Mouse (Mus musculus) gastrocnemius, postnatal 14 days (tissue): ENCODE data around the gene Myl6. TPM values are rescaled to one million over a fixed set of nuclear protein-coding genes. Genes with fewer than 3 reads are reported as not detected.

Experiments
- DNase-seq: peaks from one replicate; pipeline ENCODE4 v3.0.0; 2021; ENCODE audit warnings: mixed read lengths
- intact Hi-C: fragments of 180-260 bp; cut with DNase I; formaldehyde crosslinking; loops from one replicate; pipeline ENCODE4 v1.15.1; 2025; ENCODE audit warnings: low total_unique reads
- microRNA-seq, 2 experiments: library from miRNA; unstranded; fragments of <30 nt; microRNA quantifications; one replicate each; pipeline ENCODE4 v1.2.0; 2021
- total RNA-seq, 2 experiments: library from RNA; stranded (reverse); gene quantifications; 2 replicates each; pipeline ENCODE4 v1.2.3; 2021

Gene Myl6
- total RNA-seq, 2 experiments from 2014 or later: 214 to 276 TPM

DNA sequence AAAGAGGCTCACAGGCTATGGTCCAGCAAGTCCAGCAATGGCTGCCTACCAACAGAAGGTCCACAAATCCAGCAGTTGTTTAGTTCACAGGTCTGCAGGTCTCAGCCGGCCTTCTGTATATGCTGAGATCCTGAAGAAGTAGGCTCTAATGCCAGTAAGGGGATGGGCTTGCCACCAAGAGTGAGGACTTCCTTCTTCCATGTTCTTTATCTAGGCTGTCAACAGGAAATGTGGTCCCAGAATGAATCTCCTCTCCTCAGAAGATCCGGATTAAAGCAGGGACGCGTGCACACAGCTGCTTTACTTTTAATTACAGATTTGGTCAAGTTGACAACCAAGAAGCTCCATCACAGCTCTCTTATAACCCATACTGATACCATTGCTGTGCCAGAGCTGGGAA is 48.5 kb downstream of the Myl6 start:
- no peak for DNase-seq
- intact Hi-C loops: no loop called here

DNA sequence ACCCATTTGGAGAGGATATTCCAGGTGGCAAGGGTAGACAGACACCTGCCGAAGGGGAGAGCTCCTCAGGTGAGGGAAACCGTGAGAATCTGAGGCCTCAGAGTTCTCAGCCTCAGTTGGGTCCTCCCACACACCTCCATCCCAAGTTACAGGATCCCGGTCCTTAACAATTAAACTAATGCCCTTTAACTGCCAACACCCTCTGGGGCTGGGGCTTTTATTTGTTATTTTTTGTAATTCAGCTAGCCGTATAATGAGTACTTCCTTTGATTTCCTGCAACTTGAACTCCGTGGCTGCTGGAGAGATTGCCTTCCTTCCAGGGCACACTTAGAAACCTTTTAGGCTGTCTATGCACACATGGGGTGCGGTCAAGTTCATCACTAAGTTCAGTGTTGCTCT is 49.6 kb downstream of the Myl6 start:
- no peak for DNase-seq
- intact Hi-C loops: no loop called here

DNA sequence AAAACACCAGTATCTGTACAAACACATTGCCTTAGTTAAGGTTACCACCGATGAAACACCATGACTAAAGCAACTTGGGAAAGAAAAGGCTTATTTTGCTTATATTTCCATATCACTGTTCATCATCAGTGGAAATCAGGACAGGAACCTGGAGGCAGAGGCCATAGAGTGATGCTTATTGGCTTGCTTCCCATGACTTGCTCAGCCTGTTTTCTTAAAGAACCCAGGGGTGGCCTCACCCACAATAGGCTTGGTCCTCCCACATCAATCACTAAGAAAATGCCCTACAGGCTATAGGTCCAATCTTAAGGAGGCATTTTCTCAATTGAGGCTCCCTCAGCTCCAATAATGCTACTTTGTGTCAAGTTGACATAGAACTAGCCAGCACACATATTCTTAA is 51.2 kb downstream of the Myl6 start:
- DNase-seq: no peak
- intact Hi-C loops: no loop called here

DNA sequence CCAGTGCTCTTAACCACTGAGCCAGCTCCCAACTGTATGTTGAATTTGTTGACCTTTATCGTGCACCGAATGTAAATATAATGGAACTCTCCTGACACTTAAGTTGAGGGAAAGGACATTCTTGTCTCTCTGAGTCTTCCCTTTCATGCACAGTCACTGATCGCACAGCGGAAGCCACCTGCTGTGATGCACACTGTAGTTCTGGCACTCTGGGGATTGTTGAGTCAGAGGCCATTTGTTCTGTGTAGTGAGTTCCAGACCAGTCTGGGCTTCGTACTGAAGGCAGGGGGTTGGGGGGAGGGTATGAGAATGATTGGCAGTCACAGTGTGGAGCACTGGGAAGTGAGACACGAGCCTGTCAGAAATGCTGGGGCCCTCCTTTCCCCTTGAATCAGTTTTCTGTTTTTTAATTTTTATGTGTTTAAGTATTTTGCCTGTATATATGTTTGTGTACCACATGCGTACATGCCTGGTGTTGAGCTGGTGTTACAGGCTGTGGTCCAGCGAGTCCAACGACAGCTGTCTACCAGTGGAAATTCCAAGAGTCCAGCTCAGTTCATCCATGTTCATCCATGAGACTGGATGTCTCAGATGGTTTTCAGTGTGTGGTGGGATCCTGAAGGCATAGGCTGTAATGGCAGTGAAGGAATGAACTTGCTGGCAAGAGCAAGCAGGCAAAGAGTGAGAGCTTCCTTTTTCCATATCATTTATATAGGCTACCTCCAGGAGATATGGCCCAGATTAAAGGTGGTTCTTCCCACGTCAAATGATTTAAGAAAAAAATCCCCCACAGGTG is 52.4 kb downstream of the Myl6 start:
- DNase-seq: no peak
- intact Hi-C loops: no loop called here

Small RNA genes lying within 50 kb of the gene (microRNA-seq; reads per million reads assigned to microRNA genes)
- 0 to 0.64 reads per million in 2 experiments for gene Mir6916
- 0 to 0.32 reads per million in 2 experiments for gene Mir8105

Other genes starting within 250 kb of the Myl6 start
- gene Apon, start 240.0 kb downstream of the Myl6 start, total RNA-seq: not detected
- gene Apof, start 225.5 kb downstream of the Myl6 start, total RNA-seq: not detected
- gene Stat2, start 223.6 kb downstream of the Myl6 start, total RNA-seq: 1 to 10 TPM; 3.6 to 4.5 TPM
- not detected for gene Il23a, start 195.4 kb downstream of the Myl6 start, total RNA-seq
- 1 to 10 TPM; 7.4 to 8.2 TPM for gene Pan2, start 190.8 kb downstream of the Myl6 start, total RNA-seq
- gene Cnpy2, start 171.7 kb downstream of the Myl6 start, total RNA-seq: 10 to 100 TPM; 47.2 to 55.8 TPM
- 100 to 1,000 TPM; 571 to 668 TPM for gene Cs, start 156.4 kb downstream of the Myl6 start, total RNA-seq
- 100 to 1,000 TPM; 257 to 331 TPM for gene Coq10a, start 125.1 kb downstream of the Myl6 start, total RNA-seq
- gene Ankrd52, start 117.0 kb downstream of the Myl6 start, total RNA-seq: 10 to 100 TPM; 53.7 to 54.8 TPM
- gene Slc39a5, start 92.9 kb downstream of the Myl6 start, total RNA-seq: not detected
- 10 to 100 TPM; 48.2 to 51.8 TPM for gene Nabp2, start 82.7 kb downstream of the Myl6 start, total RNA-seq
- 10 to 100 TPM; 12.9 to 13.0 TPM for gene Rnf41, start 82.5 kb downstream of the Myl6 start, total RNA-seq
- 10 to 100 TPM; 43.4 to 44.6 TPM for gene Smarcc2, start 34.9 kb downstream of the Myl6 start, total RNA-seq
- gene Myl6b, start 4.5 kb upstream of the Myl6 start, total RNA-seq: 100 to 1,000 TPM in 1 of 2 experiments, 10 to 100 TPM in 1; 54.6 to 180 TPM
- gene Esyt1, start 31.7 kb upstream of the Myl6 start, total RNA-seq: 10 to 100 TPM; 21.6 to 24.0 TPM
- 1 to 10 TPM; 5.0 to 6.4 TPM for gene Zc3h10, start 53.6 kb upstream of the Myl6 start, total RNA-seq
- gene Rpl41, start 55.2 kb upstream of the Myl6 start, total RNA-seq: 1,000 to 10,000 TPM; 1,413 to 1,625 TPM
- gene Pa2g4, start 71.8 kb upstream of the Myl6 start, total RNA-seq: 10 to 100 TPM; 50.2 to 54.0 TPM
- 1 to 10 TPM; 4.8 to 7.2 TPM for gene Erbb3, start 95.5 kb upstream of the Myl6 start, total RNA-seq
- gene Rps26, start 132.6 kb upstream of the Myl6 start, total RNA-seq: 100 to 1,000 TPM; 455 to 537 TPM
- under 1 TPM; 0.25 to 0.58 TPM for gene Ikzf4, start 151.8 kb upstream of the Myl6 start, total RNA-seq
- gene Suox, start 179.9 kb upstream of the Myl6 start, total RNA-seq: 10 to 100 TPM; 11.8 to 12.8 TPM
- gene Rab5b, start 202.1 kb upstream of the Myl6 start, total RNA-seq: 10 to 100 TPM; 75.2 to 78.2 TPM
- gene Pmel, start 210.1 kb upstream of the Myl6 start, total RNA-seq: 1 to 10 TPM in 1 of 2 experiments, under 1 TPM in 1; 0.71 to 1.2 TPM
- 1 to 10 TPM; 7.5 to 8.5 TPM for gene Cdk2, start 210.9 kb upstream of the Myl6 start, total RNA-seq